Mouse (Mus musculus): ENCODE measurements around the gene Edil3. TPM values are rescaled to one million over a fixed set of nuclear protein-coding genes. Genes with fewer than 3 reads are reported as not detected.

The Edil3 gene
- polyA plus RNA-seq, 1 experiment from 2014 or later, result 14.3 TPM

GRCm38 (mm10) chr13:89334494-89334893 is 513.2 kb downstream of the Edil3 start:
- H3K4me2 ChIP-seq (replicated peaks), result no peak overlapping the region
- H3K4me3 ChIP-seq, result no peak overlapping the region
- no peak for ATAC-seq (ENCODE audit: low FRiP score, low read depth)
- no peaks in the 10 kb centered on the region for H3K36me3 ChIP-seq
- H3K4me1 ChIP-seq, result peaks cover 14% of the 10 kb centered on the region
- H3K9me3 ChIP-seq, result no peaks in the 10 kb centered on the region
- H3K9ac ChIP-seq, result no peak overlapping the region
- no peak overlapping the region for H3K27ac ChIP-seq
- WGBS, result 55% methylated on average over 1 of the region's 1 CpGs
- no peaks in the 10 kb centered on the region for H3K27me3 ChIP-seq

GRCm38 (mm10) chr13:89335908-89336579 is 514.8 kb downstream of the Edil3 start:
- WGBS, result 46% methylated on average over 7 of the region's 7 CpGs
- ATAC-seq (ENCODE audit: low FRiP score, low read depth), result peak; percentile 51; the same call in 1 of the 2 replicates
- H3K4me3 ChIP-seq, result no peak overlapping the region
- H3K4me2 ChIP-seq (replicated peaks), result peak overlapping the region; percentile 11; the same call in 1 of the 2 replicates
- no peaks in the 10 kb centered on the region for H3K27me3 ChIP-seq
- H3K9ac ChIP-seq, result no peak overlapping the region
- H3K9me3 ChIP-seq, result no peaks in the 10 kb centered on the region
- H3K36me3 ChIP-seq, result no peaks in the 10 kb centered on the region
- peaks cover 14% of the 10 kb centered on the region for H3K4me1 ChIP-seq
- peak overlapping the region; percentile 73; the same call in 1 of the 2 replicates for H3K27ac ChIP-seq

GRCm38 (mm10) chr13:89339055-89339454 is 517.8 kb downstream of the Edil3 start:
- Histone ChIP-seq H3K4me3 (no peak overlapping the region), H3K27ac (no peak overlapping the region), H3K9ac (no peak overlapping the region), H3K27me3 (no peaks in the 10 kb centered on the region), H3K9me3 (no peaks in the 10 kb centered on the region), H3K36me3 (no peaks in the 10 kb centered on the region), H3K4me1 (peaks cover 14% of the 10 kb centered on the region), H3K4me2 (replicated peaks) (no peak overlapping the region)
- ATAC-seq (ENCODE audit: low FRiP score, low read depth), result peak; percentile 66; the same call in 1 of the 2 replicates
- 63% methylated on average over 4 of the region's 4 CpGs for WGBS

- Histone ChIP-seq H3K4me2 (replicated peaks) (no peak overlapping the region), H3K4me1 (peaks cover 14% of the 10 kb centered on the region), H3K9me3 (no peaks in the 10 kb centered on the region), H3K9ac (no peak overlapping the region), H3K27me3 (no peaks in the 10 kb centered on the region), H3K4me3 (no peak overlapping the region), H3K36me3 (no peaks in the 10 kb centered on the region), H3K27ac (no peak overlapping the region)
- no peak for ATAC-seq (ENCODE audit: low FRiP score, low read depth)
- 89% methylated on average over 3 of the region's 3 CpGs for WGBS
Observed at GRCm38 (mm10) chr13:89339776-89340175, 518.5 kb downstream of the Edil3 start.

GRCm38 (mm10) chr13:89355234-89355633 is 534.0 kb downstream of the Edil3 start:
- Histone ChIP-seq H3K36me3 (no peaks in the 10 kb centered on the region), H3K27ac (no peak overlapping the region), H3K27me3 (no peaks in the 10 kb centered on the region), H3K4me2 (replicated peaks) (no peak overlapping the region), H3K9ac (no peak overlapping the region), H3K9me3 (no peaks in the 10 kb centered on the region), H3K4me3 (no peak overlapping the region), H3K4me1 (no peaks in the 10 kb centered on the region)
- no peak for ATAC-seq (ENCODE audit: low FRiP score, low read depth)
- WGBS, result 68% methylated on average over 3 of the region's 3 CpGs

GRCm38 (mm10) chr13:89358407-89358806 is 537.1 kb downstream of the Edil3 start:
- Histone ChIP-seq H3K36me3 (no peaks in the 10 kb centered on the region), H3K9ac (no peak overlapping the region), H3K4me3 (no peak overlapping the region), H3K4me1 (no peaks in the 10 kb centered on the region), H3K27ac (no peak overlapping the region), H3K4me2 (replicated peaks) (no peak overlapping the region), H3K9me3 (no peaks in the 10 kb centered on the region), H3K27me3 (no peaks in the 10 kb centered on the region)
- ATAC-seq (ENCODE audit: low FRiP score, low read depth), result no peak

GRCm38 (mm10) chr13:89362274-89362673 is 541.0 kb downstream of the Edil3 start:
- Histone ChIP-seq H3K36me3 (no peaks in the 10 kb centered on the region), H3K27me3 (no peaks in the 10 kb centered on the region), H3K4me1 (no peaks in the 10 kb centered on the region), H3K4me2 (replicated peaks) (no peak overlapping the region), H3K9ac (no peak overlapping the region), H3K27ac (no peak overlapping the region), H3K9me3 (no peaks in the 10 kb centered on the region), H3K4me3 (no peak overlapping the region)
- 82% methylated on average over 4 of the region's 4 CpGs for WGBS
- no peak for ATAC-seq (ENCODE audit: low FRiP score, low read depth)

GRCm38 (mm10) chr13:89371253-89371652 is 550.0 kb downstream of the Edil3 start:
- no peaks in the 10 kb centered on the region for H3K27me3 ChIP-seq
- H3K9ac ChIP-seq, result no peak overlapping the region
- no peak overlapping the region for H3K4me2 ChIP-seq (replicated peaks)
- no peaks in the 10 kb centered on the region for H3K9me3 ChIP-seq
- no peaks in the 10 kb centered on the region for H3K4me1 ChIP-seq
- no peak overlapping the region for H3K27ac ChIP-seq
- ATAC-seq (ENCODE audit: low FRiP score, low read depth), result no peak
- H3K4me3 ChIP-seq, result no peak overlapping the region
- no peaks in the 10 kb centered on the region for H3K36me3 ChIP-seq

GRCm38 (mm10) chr13:89371656-89372240 is 550.5 kb downstream of the Edil3 start:
- Histone ChIP-seq H3K9me3 (no peaks in the 10 kb centered on the region), H3K36me3 (no peaks in the 10 kb centered on the region), H3K27me3 (no peaks in the 10 kb centered on the region), H3K4me2 (replicated peaks) (no peak overlapping the region), H3K4me1 (no peaks in the 10 kb centered on the region), H3K27ac (no peak overlapping the region), H3K4me3 (no peak overlapping the region), H3K9ac (no peak overlapping the region)
- ATAC-seq (ENCODE audit: low FRiP score, low read depth), result no peak
- WGBS, result 78% methylated on average over 5 of the region's 5 CpGs

Data from limb, embryonic 13.5 days (tissue).